Mouse (Mus musculus): ENCODE results near the gene Scfd2.

The Scfd2 gene

DNA sequence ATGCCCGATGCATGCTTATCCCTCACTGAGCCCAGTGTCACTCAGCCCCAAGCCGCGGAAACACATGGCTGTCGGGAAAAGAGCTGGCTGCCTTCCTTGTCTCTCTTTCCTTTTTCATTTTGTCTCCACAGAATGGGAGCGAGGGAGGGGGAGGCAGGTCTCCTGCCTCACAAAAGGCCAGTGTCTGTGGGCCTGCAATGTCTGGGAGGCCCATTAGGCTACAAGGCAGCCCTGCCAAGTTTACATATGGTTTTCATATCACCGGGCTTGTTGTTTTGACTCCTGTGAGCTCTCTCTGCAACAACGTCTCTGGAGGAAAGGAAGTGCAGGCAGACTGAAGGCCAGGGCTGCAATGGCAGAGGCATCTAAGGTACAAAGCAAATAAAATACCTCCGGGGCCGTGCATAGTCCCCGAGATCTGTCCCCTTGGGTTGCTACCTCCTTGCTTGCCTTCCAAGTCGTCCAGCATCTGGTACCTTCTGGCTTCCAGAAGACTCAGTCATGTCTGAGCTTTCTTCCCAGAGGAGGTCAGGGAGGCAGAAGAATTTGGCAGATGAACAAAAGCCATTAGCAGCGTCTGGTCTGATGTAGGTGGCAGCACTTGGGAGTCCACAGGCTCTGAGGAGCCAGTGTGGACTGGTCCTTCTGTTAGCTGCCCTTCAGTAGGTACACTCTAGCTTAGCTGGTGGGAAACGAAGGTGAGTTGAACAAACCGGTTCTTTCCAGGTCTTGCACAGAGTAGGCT is 355.9 kb downstream of the Scfd2 start:
- DNase-seq (ENCODE audit: low spot score in 2 of 2) = no peak

DNA sequence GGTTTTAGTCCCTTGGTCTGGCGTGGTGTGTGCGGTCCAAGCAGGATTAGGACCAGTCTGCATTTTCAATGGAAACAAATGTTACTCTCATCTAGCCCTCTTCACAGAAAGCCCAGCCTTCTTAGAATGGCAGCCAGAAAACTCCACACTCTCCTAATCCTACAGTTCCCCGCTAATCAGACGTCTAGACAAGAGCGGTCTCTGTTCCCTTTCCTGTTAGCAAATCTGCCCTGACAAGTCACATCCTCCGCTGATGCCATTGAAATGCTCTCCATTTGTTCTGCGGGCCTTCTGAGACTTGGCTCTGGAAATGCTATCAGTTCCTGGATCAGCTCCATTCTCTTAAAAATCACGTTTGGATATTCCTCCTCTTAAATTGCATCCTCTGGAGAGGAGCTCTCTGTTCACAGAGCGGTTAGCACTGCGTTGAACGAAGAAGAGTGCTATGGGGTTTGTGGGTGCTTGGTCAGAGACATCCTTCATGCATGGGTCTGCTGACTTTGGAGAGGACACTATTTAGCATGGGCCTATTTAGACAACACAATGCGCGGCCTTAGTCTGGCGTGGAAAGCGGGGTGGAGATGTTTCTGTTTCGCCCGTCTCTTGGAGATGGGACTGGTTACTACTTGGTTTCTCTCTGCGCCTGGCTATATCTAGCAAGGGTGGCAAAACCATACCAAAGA is 358.3 kb downstream of the Scfd2 start:
- DNase-seq (ENCODE audit: low spot score in 2 of 2) = no peak

GRCm38 (mm10) chr5:74172208-74172607 is 359.4 kb downstream of the Scfd2 start:
- DNase-seq (ENCODE audit: low spot score in 2 of 2) = no peak

DNA sequence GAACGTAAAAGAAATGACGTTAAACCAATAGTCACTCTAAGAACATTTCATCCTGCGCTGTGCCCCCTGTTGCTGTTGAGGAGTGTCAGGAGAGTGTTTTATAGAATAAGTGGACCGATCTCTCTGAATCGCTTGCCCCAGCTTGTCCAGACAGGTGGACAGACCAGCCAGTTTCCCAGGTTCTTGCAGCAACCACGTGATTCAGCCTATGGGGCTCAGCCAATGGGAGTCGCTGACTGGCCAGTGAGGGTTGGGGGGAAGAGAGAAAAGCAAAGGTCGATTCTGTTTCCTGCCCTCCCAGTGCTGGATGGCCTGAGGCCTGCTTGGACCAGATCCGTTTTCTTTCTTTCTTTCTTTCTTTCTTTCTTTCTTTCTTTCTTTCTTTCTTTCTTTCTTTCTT is 359.8 kb downstream of the Scfd2 start:
- no peak for DNase-seq (ENCODE audit: low spot score in 2 of 2)

GRCm38 (mm10) chr5:74168085-74168484 is 363.5 kb downstream of the Scfd2 start:
- no peak for DNase-seq (ENCODE audit: low spot score in 2 of 2)

DNA sequence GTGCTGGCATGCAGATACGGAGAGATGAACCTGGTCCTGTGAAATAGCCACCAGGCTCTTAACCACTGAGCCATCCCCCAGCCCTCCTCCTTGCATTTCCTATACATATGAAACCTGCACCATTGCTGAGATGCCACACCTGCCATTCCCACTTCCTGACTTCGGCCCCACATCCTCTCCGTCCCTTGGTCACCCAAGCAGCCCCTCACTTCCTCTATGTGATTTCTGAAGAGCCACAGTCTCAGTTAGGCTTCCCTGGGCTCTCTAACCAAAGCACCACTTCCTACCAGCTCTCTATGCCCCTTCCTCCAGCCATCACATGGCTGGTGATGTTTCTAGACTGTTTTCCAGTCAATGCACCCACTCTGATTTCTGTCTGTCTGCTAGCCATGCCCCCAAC is 364.9 kb downstream of the Scfd2 start:
- DNase-seq (ENCODE audit: low spot score in 2 of 2) = no peak

GRCm38 (mm10) chr5:74164547-74164946 is 367.0 kb downstream of the Scfd2 start:
- DNase-seq (ENCODE audit: low spot score in 2 of 2) = no peak

GRCm38 (mm10) chr5:74163141-74163540 is 368.4 kb downstream of the Scfd2 start:
- DNase-seq (ENCODE audit: low spot score in 2 of 2) = no peak

DNA sequence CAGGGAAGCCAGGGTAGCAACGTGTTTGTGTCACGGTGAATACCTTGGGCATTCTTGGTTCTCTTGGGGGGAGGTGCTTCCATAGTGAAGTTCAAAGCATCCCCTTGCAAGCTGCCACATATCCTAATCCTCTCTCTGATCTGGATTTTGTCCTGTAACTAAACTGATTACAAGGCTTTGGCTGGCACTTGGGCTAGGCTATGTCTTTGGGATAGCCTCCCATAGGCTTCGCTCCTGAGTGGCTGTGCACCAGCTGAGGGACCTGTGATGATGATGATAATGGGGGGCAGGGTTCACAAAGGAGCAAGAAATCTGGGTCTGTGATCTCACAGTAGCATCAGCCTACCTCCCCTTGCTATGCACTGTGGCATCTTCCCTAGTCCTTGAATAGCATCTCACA is 369.5 kb downstream of the Scfd2 start:
- DNase-seq (ENCODE audit: low spot score in 2 of 2) = no peak

- DNase-seq (ENCODE audit: low spot score in 2 of 2) = no peak
Observed at GRCm38 (mm10) chr5:74161297-74161926, 370.1 kb downstream of the Scfd2 start.

DNA sequence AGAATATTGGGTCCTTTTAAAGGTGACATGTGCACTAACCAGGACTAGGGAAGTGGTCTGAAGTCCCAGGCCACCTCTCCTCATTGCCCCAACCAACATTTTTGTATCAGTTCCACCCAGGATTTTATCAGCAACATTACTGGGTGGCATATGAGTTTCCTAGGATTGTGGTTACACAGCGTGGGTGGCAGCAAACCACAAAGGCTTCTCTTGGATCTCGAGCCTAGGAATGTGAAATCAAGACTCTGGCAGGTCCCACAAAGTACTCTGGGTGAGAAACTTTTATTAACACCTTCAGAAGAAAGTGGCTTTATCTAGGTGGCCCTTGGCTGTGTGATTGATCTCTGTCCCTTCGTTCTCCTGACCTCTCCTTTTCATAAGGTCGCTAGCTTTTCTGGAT is 371.2 kb downstream of the Scfd2 start:
- no peak for DNase-seq (ENCODE audit: low spot score in 2 of 2)

- DNase-seq (ENCODE audit: low spot score in 2 of 2) = no peak
Observed at GRCm38 (mm10) chr5:74159906-74160305, 371.7 kb downstream of the Scfd2 start.

DNA sequence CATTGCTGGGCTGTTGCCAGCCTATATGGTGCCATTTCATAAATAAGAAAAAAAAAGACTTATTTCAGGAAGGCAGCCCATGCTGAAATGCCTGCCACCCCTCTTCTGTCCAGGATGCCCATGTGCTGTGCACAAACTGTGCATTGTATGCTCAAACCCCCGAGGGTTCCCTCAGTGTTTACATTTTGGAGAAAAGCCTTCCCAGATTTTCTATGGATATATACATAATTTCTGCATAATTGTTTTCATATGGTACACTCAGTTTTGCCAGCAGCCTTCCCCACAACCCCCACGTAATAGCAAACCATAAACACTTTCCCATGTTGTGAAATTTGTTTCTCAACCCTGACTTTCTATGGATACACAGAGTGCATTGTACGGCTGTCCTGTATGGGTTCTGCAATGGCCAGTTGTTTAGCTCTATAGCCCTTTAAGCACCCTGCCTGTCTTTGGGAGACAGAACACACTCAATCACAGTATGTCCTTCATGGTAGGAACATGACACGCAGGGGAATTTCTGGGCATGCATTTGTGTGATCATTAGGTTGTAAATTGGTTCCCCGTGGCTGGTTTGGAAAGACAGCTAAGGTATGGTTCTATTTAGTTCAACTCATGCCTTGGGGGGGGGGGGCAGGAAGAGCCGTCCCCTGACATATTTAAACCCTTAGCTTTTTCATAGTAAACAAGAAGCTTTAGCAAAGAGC is 372.5 kb downstream of the Scfd2 start:
- no peak for DNase-seq (ENCODE audit: low spot score in 2 of 2)

GRCm38 (mm10) chr5:74155860-74156351 is 375.7 kb downstream of the Scfd2 start:
- no peak for DNase-seq (ENCODE audit: low spot score in 2 of 2)
